Comparison of ENCODE assay signal across 8 mouse cellular contexts in the genomic region with DNA sequence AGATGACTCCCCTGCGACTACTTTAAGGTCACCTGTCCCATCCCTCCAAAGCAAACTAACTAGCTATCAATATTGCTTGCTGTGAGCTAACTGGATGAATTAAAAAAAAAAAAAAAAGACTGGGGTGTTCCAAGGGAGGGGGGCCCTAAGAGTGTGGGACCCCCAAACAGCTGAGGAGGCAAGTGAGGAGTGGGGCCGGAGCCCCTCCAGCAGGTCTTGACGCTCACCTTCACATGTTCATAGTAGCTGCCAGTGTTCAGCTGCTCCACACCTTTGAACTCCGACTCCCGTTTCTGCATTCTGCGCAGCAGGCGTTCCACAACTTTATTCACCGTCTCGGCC. TPM values are rescaled to one million over a fixed set of nuclear protein-coding genes. Genes with fewer than 3 reads are reported as not detected.
A peak's percentile ranks its signal among the peaks of the same experiment; 100 is the strongest.
DNase-seq lines count a peak whose midpoint lies in the region; ATAC-seq and TF ChIP-seq lines count a peak whose summit lies in the region.

No protein-coding gene starts in this region.

- ATAC-seq in kidney, embryonic 15.5 days (replicated peaks; ENCODE audit: low FRiP score) = peak; percentile 37; the same call in 1 of the 2 replicates
- no peak for ATAC-seq in hindbrain, embryonic 15.5 days (ENCODE audit: low FRiP score, low read depth)
- peak; percentile 59 for ATAC-seq in midbrain, embryonic 15.5 days (replicated peaks)

- no peak overlapping the region for H3K27ac ChIP-seq in kidney, embryonic 15.5 days
- peak overlapping the region; percentile 76; the same call in 1 of the 2 replicates for H3K27ac ChIP-seq in bone marrow, adult 2 months (ENCODE audit: control insufficient read depth, insufficient read depth, low read depth, low read length, poor library complexity)
- no peak overlapping the region for H3K27ac ChIP-seq in hindbrain, embryonic 15.5 days (replicated peaks)
- no peak overlapping the region for H3K27ac ChIP-seq in midbrain, embryonic 15.5 days

- DNase-seq in kidney, adult 8-10 months = no peak
- no peak for DNase-seq in B cell, adult 2 months
- DNase-seq in kidney, adult 11 months = no peak
- no peak for DNase-seq in layer of hippocampus, postnatal 25 days (ENCODE audit: extremely low spot score in 1 of 2, low spot score in 1 of 2)

- H3K27me3 ChIP-seq in kidney, embryonic 15.5 days = peaks cover 78% of the 10 kb centered on the region
- H3K27me3 ChIP-seq in hindbrain, embryonic 15.5 days = peaks cover 72% of the 10 kb centered on the region
- H3K27me3 ChIP-seq in midbrain, embryonic 15.5 days (replicated peaks) = peaks cover 67% of the 10 kb centered on the region

- H3K4me1 ChIP-seq in kidney, embryonic 15.5 days = peaks cover 20% of the 10 kb centered on the region
- H3K4me1 ChIP-seq in bone marrow, adult 2 months (ENCODE audit: control insufficient read depth, insufficient read depth, low read length) = peaks cover 3% of the 10 kb centered on the region; the same call in 1 of the 2 replicates
- peaks cover 11% of the 10 kb centered on the region for H3K4me1 ChIP-seq in hindbrain, embryonic 15.5 days (replicated peaks)
- peaks cover 10% of the 10 kb centered on the region for H3K4me1 ChIP-seq in midbrain, embryonic 15.5 days

- whole genome bisulfite sequencing in kidney, embryonic 15.5 days = 4% methylated on average over 9 of the region's 9 CpGs
- WGBS in bone marrow, adult 2 months = under 1% methylated on average over 9 of the region's 9 CpGs
- WGBS in hindbrain, embryonic 15.5 days = 6% methylated on average over 9 of the region's 9 CpGs
- 6% methylated on average over 9 of the region's 9 CpGs for WGBS in midbrain, embryonic 15.5 days

- peak overlapping the region; percentile 94 for H3K4me2 ChIP-seq in kidney, embryonic 15.5 days
- H3K4me2 ChIP-seq in hindbrain, embryonic 15.5 days = peak overlapping the region; percentile 70
- H3K4me2 ChIP-seq in midbrain, embryonic 15.5 days = peak overlapping the region; percentile 65

- H3K9ac ChIP-seq in kidney, embryonic 15.5 days = peak overlapping the region; percentile 58
- H3K9ac ChIP-seq in hindbrain, embryonic 15.5 days = 0 out of 2 replicates have a peak overlapping the region, but pooled peaks have one; percentile 12
- H3K9ac ChIP-seq in midbrain, embryonic 15.5 days = peak overlapping the region; percentile 25; the same call in 1 of the 2 replicates

- H3K9me3 ChIP-seq in kidney, embryonic 15.5 days (replicated peaks) = no peaks in the 10 kb centered on the region
- H3K9me3 ChIP-seq in hindbrain, embryonic 15.5 days = no peaks in the 10 kb centered on the region
- H3K9me3 ChIP-seq in midbrain, embryonic 15.5 days = no peaks in the 10 kb centered on the region

- no peak for TF ChIP-seq CTCF in bone marrow, adult 2 months (IDR thresholded peaks at IDR 0.05; ENCODE audit: control insufficient read depth, insufficient read depth, low read length)

- TF ChIP-seq POLR2A in bone marrow, adult 2 months (IDR thresholded peaks at IDR 0.05; ENCODE audit: borderline replicate concordance, control insufficient read depth, low read depth, low read length) = no peak

- H3K36me3 ChIP-seq in kidney, embryonic 15.5 days = no peaks in the 10 kb centered on the region
- no peaks in the 10 kb centered on the region for H3K36me3 ChIP-seq in hindbrain, embryonic 15.5 days
- no peaks in the 10 kb centered on the region for H3K36me3 ChIP-seq in midbrain, embryonic 15.5 days (replicated peaks)

- H3K4me3 ChIP-seq in kidney, embryonic 15.5 days (replicated peaks) = peak overlapping the region; percentile 57
- peak overlapping the region; percentile 69 for H3K4me3 ChIP-seq in bone marrow, adult 2 months (replicated peaks; ENCODE audit: control insufficient read depth, low read depth, low read length)
- peak overlapping the region; percentile 43 for H3K4me3 ChIP-seq in hindbrain, embryonic 15.5 days
- peak overlapping the region; percentile 42 for H3K4me3 ChIP-seq in midbrain, embryonic 15.5 days

RNA-seq across cellular contexts. Expression of a gene that starts 0.8 kb away (rescaled TPM):
- 2.1 and 2.8 TPM in 2 replicates for polyA plus RNA-seq in kidney, embryonic 15.5 days (2015; fragmentation: Nextera tagmentation; extraction: Ambion mirVana)
- polyA plus RNA-seq in bone marrow, adult 2 months (2011; ENCODE audit: insufficient read depth, insufficient read length, low replicate concordance, missing spikeins) = 3.1 and 4.7 TPM in 2 replicates
- polyA plus RNA-seq in hindbrain, embryonic 15.5 days (2015; fragmentation: Nextera tagmentation; extraction: Ambion mirVana) = 0.58 and 0.80 TPM in 2 replicates
- 0.68 and 0.80 TPM in 2 replicates for polyA plus RNA-seq in midbrain, embryonic 15.5 days (2015; fragmentation: Nextera tagmentation; extraction: Ambion mirVana)
- 1 to 10 TPM in 1 of 2 experiments, under 1 TPM in 1; 0.74 to 1.2 TPM for total RNA-seq in layer of hippocampus, postnatal 25 days (2021)

RNA-seq across cellular contexts. Expression of a gene that starts 5.8 kb away (rescaled TPM):
- 26.7 and 27.9 TPM in 2 replicates for polyA plus RNA-seq in kidney, embryonic 15.5 days (2015; fragmentation: Nextera tagmentation; extraction: Ambion mirVana)
- 10.2 and 24.4 TPM in 2 replicates for polyA plus RNA-seq in bone marrow, adult 2 months (2011; ENCODE audit: insufficient read depth, insufficient read length, low replicate concordance, missing spikeins)
- 28.6 and 30.5 TPM in 2 replicates for polyA plus RNA-seq in hindbrain, embryonic 15.5 days (2015; fragmentation: Nextera tagmentation; extraction: Ambion mirVana)
- 28.8 and 30.8 TPM in 2 replicates for polyA plus RNA-seq in midbrain, embryonic 15.5 days (2015; fragmentation: Nextera tagmentation; extraction: Ambion mirVana)
- total RNA-seq in layer of hippocampus, postnatal 25 days (2021) = 10 to 100 TPM; 20.6 to 23.7 TPM

RNA-seq across cellular contexts. Expression of a gene that starts 6.4 kb away (rescaled TPM):
- 0.55 and 1.4 TPM in 2 replicates for polyA plus RNA-seq in kidney, embryonic 15.5 days (2015; fragmentation: Nextera tagmentation; extraction: Ambion mirVana)
- polyA plus RNA-seq in bone marrow, adult 2 months (2011; ENCODE audit: insufficient read depth, insufficient read length, low replicate concordance, missing spikeins) = not detected in 2 replicates
- polyA plus RNA-seq in hindbrain, embryonic 15.5 days (2015; fragmentation: Nextera tagmentation; extraction: Ambion mirVana) = 1.9 and 2.9 TPM in 2 replicates
- 2.2 and 2.4 TPM in 2 replicates for polyA plus RNA-seq in midbrain, embryonic 15.5 days (2015; fragmentation: Nextera tagmentation; extraction: Ambion mirVana)
- 1 to 10 TPM in 1 of 2 experiments, under 1 TPM in 1; 0.89 to 1.1 TPM for total RNA-seq in layer of hippocampus, postnatal 25 days (2021)

RNA-seq across cellular contexts. Expression of a gene that starts 46.6 kb away (rescaled TPM):
- 0.22 and 0.31 TPM in 2 replicates for polyA plus RNA-seq in kidney, embryonic 15.5 days (2015; fragmentation: Nextera tagmentation; extraction: Ambion mirVana)
- polyA plus RNA-seq in bone marrow, adult 2 months (2011; ENCODE audit: insufficient read depth, insufficient read length, low replicate concordance, missing spikeins) = not detected in 2 replicates
- polyA plus RNA-seq in hindbrain, embryonic 15.5 days (2015; fragmentation: Nextera tagmentation; extraction: Ambion mirVana) = 0.34 and 0.47 TPM in 2 replicates
- polyA plus RNA-seq in midbrain, embryonic 15.5 days (2015; fragmentation: Nextera tagmentation; extraction: Ambion mirVana) = 0.41 and 0.47 TPM in 2 replicates
- under 1 TPM in 1 of 2 experiments, not detected in 1; 0.16 TPM for total RNA-seq in layer of hippocampus, postnatal 25 days (2021)

RNA-seq across cellular contexts. Expression of a gene that starts 46.7 kb away (rescaled TPM):
- 4,779 and 4,974 TPM in 2 replicates for polyA plus RNA-seq in kidney, embryonic 15.5 days (2015; fragmentation: Nextera tagmentation; extraction: Ambion mirVana)
- 2,479 and 3,710 TPM in 2 replicates for polyA plus RNA-seq in bone marrow, adult 2 months (2011; ENCODE audit: insufficient read depth, insufficient read length, low replicate concordance, missing spikeins)
- 2,946 and 3,077 TPM in 2 replicates for polyA plus RNA-seq in hindbrain, embryonic 15.5 days (2015; fragmentation: Nextera tagmentation; extraction: Ambion mirVana)
- polyA plus RNA-seq in midbrain, embryonic 15.5 days (2015; fragmentation: Nextera tagmentation; extraction: Ambion mirVana) = 3,193 and 3,214 TPM in 2 replicates
- 1,000 to 10,000 TPM; 3,010 to 3,306 TPM for total RNA-seq in layer of hippocampus, postnatal 25 days (2021)
